Mouse (Mus musculus): ENCODE measurements around the gene Borcs5.

DNA sequence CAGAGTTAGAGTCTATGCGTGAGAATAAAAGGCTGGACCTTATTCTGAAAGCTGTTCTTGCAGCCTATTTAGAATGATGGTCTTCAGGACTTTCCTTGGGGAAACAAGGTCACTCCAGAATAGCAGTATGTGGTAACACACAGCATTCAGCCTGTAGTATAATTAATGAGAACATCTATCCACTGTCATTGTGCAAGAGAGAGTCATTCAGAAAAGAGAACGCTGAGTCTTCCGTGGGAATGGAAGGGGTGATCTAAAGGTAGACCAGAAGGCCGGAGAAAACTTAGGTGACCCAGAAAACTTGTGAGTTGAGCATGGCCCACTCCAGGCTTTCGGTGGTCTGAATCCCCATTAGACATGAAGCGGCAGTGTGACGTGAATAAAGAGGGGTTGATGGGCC lies 62.9 kb downstream of the Borcs5 start:
- TF ChIP-seq CTCF (IDR thresholded peaks at IDR 0.05; ENCODE audit: extremely low read depth, insufficient read depth, low read length) (no peak), POLR2A (IDR thresholded peaks at IDR 0.05; ENCODE audit: extremely low read depth, insufficient read depth, low read length) (no peak)

Measured in cortical plate, adult 2 months (tissue).